Mouse (Mus musculus) lung, embryonic 16.5 days (tissue): ENCODE measurements around the gene Slc2a12. TPM values are rescaled to one million over a fixed set of nuclear protein-coding genes. Genes with fewer than 3 reads are reported as not detected.

ENCODE experiments used
- ATAC-seq: fragments of 200-750 bp; cut with Nextera tagmentation; 2 replicates; pipeline ENCODE4 v1.8.0; 2017; ENCODE audit warnings: low read depth, mild to moderate bottlenecking, moderate library complexity
- H3K27ac ChIP-seq: fragments of 300-500 bp; sonication (generic); 2 replicates; pipeline ENCODE4 v1.5.1; 2014; ENCODE audit warnings: mild to moderate bottlenecking, control low read depth, low read length
- H3K27me3 ChIP-seq: fragments of 300-500 bp; sonication (generic); 2 replicates; pipeline ENCODE4 v1.6.1; 2014; ENCODE audit warnings: low read depth, low read length, mixed read lengths; ENCODE audit not compliant: control insufficient read depth, insufficient read depth
- H3K36me3 ChIP-seq: fragments of 300-500 bp; sonication (generic); 2 replicates; pipeline ENCODE4 v1.6.1; 2014; ENCODE audit warnings: low read length; ENCODE audit not compliant: control insufficient read depth, insufficient read depth
- H3K4me1 ChIP-seq: fragments of 300-500 bp; sonication (generic); replicated peaks from 2 replicates; pipeline ENCODE4 v1.6.1; 2014; ENCODE audit warnings: low read length, mixed read lengths; ENCODE audit not compliant: control insufficient read depth, insufficient read depth
- H3K4me2 ChIP-seq: fragments of 300-500 bp; sonication (generic); 2 replicates; pipeline ENCODE4 v1.6.1; 2014; ENCODE audit warnings: low read depth, low read length, control low read depth
- H3K4me3 ChIP-seq: fragments of 300-500 bp; sonication (generic); 2 replicates; pipeline ENCODE4 v1.5.1; 2014; ENCODE audit warnings: mild to moderate bottlenecking, low read length, control low read depth
- H3K9ac ChIP-seq: fragments of 300-500 bp; sonication (generic); 2 replicates; pipeline ENCODE4 v1.6.1; 2014; ENCODE audit warnings: low read length, control low read depth
- H3K9me3 ChIP-seq: fragments of 300-500 bp; sonication (generic); 2 replicates; pipeline ENCODE4 v1.6.1; 2016; ENCODE audit warnings: low read length; ENCODE audit not compliant: control insufficient read depth
- WGBS: fragments of 180-500 bp; shearing (Covaris S2); extraction: QIAGEN DNeasy Blood & Tissue Kit; methylation state at CpG from one replicate; pipeline ENCODE4 v1.1.7; 2014; 5-methylcytosine and 5-hydroxymethylcytosine counted together
- polyA plus RNA-seq: library from polyadenylated mRNA; unstranded; fragments of >200 nt; fragmentation: Nextera tagmentation; extraction: Ambion mirVana; gene quantifications from 2 replicates; pipeline ENCODE4 v1.2.1, GENCODE M21; 2015

Slc2a12 gene
- polyA plus RNA-seq, 1 experiment from 2014 or later = 1.5 TPM

GRCm38 (mm10) chr10:22714520-22714919 is 69.7 kb downstream of the Slc2a12 start:
- Histone ChIP-seq H3K4me1 (0 out of 2 replicates have a peak, but pooled peaks cover 3% of the 10 kb centered on the region), H3K9me3 (no peaks in the 10 kb centered on the region), H3K27me3 (no peaks in the 10 kb centered on the region), H3K9ac (no peak overlapping the region), H3K36me3 (no peaks in the 10 kb centered on the region; the same call in 1 of the 2 replicates), H3K27ac (no peak overlapping the region), H3K4me3 (no peak overlapping the region), H3K4me2 (no peak overlapping the region)
- WGBS = 57% methylated on average over 4 of the region's 4 CpGs
- no peak for ATAC-seq

- no peaks in the 10 kb centered on the region for H3K9me3 ChIP-seq
- H3K4me3 ChIP-seq = no peak overlapping the region
- H3K4me2 ChIP-seq = no peak overlapping the region
- ATAC-seq = no peak
- no peaks in the 10 kb centered on the region; the same call in 1 of the 2 replicates for H3K4me1 ChIP-seq
- no peak overlapping the region for H3K9ac ChIP-seq
- no peaks in the 10 kb centered on the region for H3K27me3 ChIP-seq
- no peaks in the 10 kb centered on the region for H3K36me3 ChIP-seq
- H3K27ac ChIP-seq = no peak overlapping the region
- WGBS = 56% methylated on average over 4 of the region's 4 CpGs
These were observed 73.7 kb downstream of the Slc2a12 start for GRCm38 (mm10) chr10:22718475-22718874.

GRCm38 (mm10) chr10:22720781-22721529 is 76.1 kb downstream of the Slc2a12 start:
- Histone ChIP-seq H3K9me3 (no peaks in the 10 kb centered on the region), H3K9ac (no peak overlapping the region), H3K4me1 (no peaks in the 10 kb centered on the region; the same call in 1 of the 2 replicates), H3K4me3 (no peak overlapping the region), H3K27me3 (no peaks in the 10 kb centered on the region), H3K36me3 (no peaks in the 10 kb centered on the region), H3K4me2 (no peak overlapping the region), H3K27ac (no peak overlapping the region)
- no peak for ATAC-seq
- WGBS = 90% methylated on average over 5 of the region's 5 CpGs

- H3K36me3 ChIP-seq = no peaks in the 10 kb centered on the region
- H3K9ac ChIP-seq = no peak overlapping the region
- H3K4me1 ChIP-seq = peaks cover 11% of the 10 kb centered on the region
- H3K27ac ChIP-seq = no peak overlapping the region
- no peak for ATAC-seq
- H3K4me2 ChIP-seq = no peak overlapping the region
- H3K27me3 ChIP-seq = no peaks in the 10 kb centered on the region
- 49% methylated on average over 4 of the region's 4 CpGs for WGBS
- no peak overlapping the region for H3K4me3 ChIP-seq
- H3K9me3 ChIP-seq = no peaks in the 10 kb centered on the region
These were observed 80.4 kb downstream of the Slc2a12 start for GRCm38 (mm10) chr10:22725166-22725565.

- WGBS = 87% methylated on average over 7 of the region's 7 CpGs
These were observed 81.5 kb downstream of the Slc2a12 start for GRCm38 (mm10) chr10:22726295-22726694.

GRCm38 (mm10) chr10:22728257-22728656 is 83.4 kb downstream of the Slc2a12 start:
- Histone ChIP-seq H3K4me2 (no peak overlapping the region), H3K27me3 (no peaks in the 10 kb centered on the region), H3K9me3 (no peaks in the 10 kb centered on the region), H3K4me1 (peaks cover 13% of the 10 kb centered on the region), H3K4me3 (no peak overlapping the region), H3K9ac (no peak overlapping the region), H3K36me3 (no peaks in the 10 kb centered on the region), H3K27ac (no peak overlapping the region)
- WGBS = 72% methylated on average over 1 of the region's 1 CpGs
- no peak for ATAC-seq

More at GRCm38 (mm10) chr10:22726295-22726694, 81.5 kb downstream of the Slc2a12 start:
- no peaks in the 10 kb centered on the region for H3K36me3 ChIP-seq
- H3K4me1 ChIP-seq = peaks cover 13% of the 10 kb centered on the region
- H3K4me3 ChIP-seq = no peak overlapping the region
- no peak for ATAC-seq
- no peaks in the 10 kb centered on the region for H3K27me3 ChIP-seq
- H3K4me2 ChIP-seq = no peak overlapping the region
- H3K27ac ChIP-seq = no peak overlapping the region
- no peak overlapping the region for H3K9ac ChIP-seq
- no peaks in the 10 kb centered on the region for H3K9me3 ChIP-seq

GRCm38 (mm10) chr10:22730266-22730991 is 85.6 kb downstream of the Slc2a12 start:
- ATAC-seq = peak; percentile 67
- H3K27me3 ChIP-seq = no peaks in the 10 kb centered on the region

GRCm38 (mm10) chr10:22730992-22731271 is 86.1 kb downstream of the Slc2a12 start:
- H3K9ac ChIP-seq = peak overlapping the region; percentile 99
- H3K36me3 ChIP-seq = no peaks in the 10 kb centered on the region
- peak; percentile 49; the same call in 1 of the 2 replicates for ATAC-seq
- no peaks in the 10 kb centered on the region for H3K27me3 ChIP-seq
- H3K9me3 ChIP-seq = no peaks in the 10 kb centered on the region
- peak overlapping the region; percentile 93 for H3K4me2 ChIP-seq
- under 1% methylated on average over 22 of the region's 33 CpGs for WGBS
- H3K4me3 ChIP-seq = peak overlapping the region; percentile 98
- H3K4me1 ChIP-seq = peaks cover 13% of the 10 kb centered on the region
- H3K27ac ChIP-seq = peak overlapping the region; percentile 76

More at GRCm38 (mm10) chr10:22730266-22730991, 85.6 kb downstream of the Slc2a12 start:
- Histone ChIP-seq H3K27ac (peak overlapping the region; percentile 76), H3K9ac (peak overlapping the region; percentile 99), H3K36me3 (no peaks in the 10 kb centered on the region), H3K4me3 (peak overlapping the region; percentile 98), H3K4me2 (peak overlapping the region; percentile 93), H3K9me3 (no peaks in the 10 kb centered on the region), H3K4me1 (peaks cover 13% of the 10 kb centered on the region)
- under 1% methylated on average over 38 of the region's 39 CpGs for WGBS

- peak within 1 kb of the TSS; percentile 97 for H3K4me2 ChIP-seq
- H3K27ac ChIP-seq = peak within 1 kb of the TSS; percentile 92
- H3K4me1 ChIP-seq = peaks cover 13% of the 10 kb centered on the region
- WGBS = under 1% methylated on average over 67 of the region's 77 CpGs
- no peaks in the 10 kb centered on the region for H3K27me3 ChIP-seq
- peak within 1 kb of the TSS; percentile 99 for H3K9ac ChIP-seq
- H3K4me3 ChIP-seq = peak within 1 kb of the TSS; percentile 98
- H3K36me3 ChIP-seq = no peaks in the 10 kb centered on the region
- ATAC-seq = peak; percentile 99
- no peaks in the 10 kb centered on the region for H3K9me3 ChIP-seq
These were observed 86.7 kb downstream of the Slc2a12 start, which contains the start of gene Tbpl1 for GRCm38 (mm10) chr10:22731272-22732093. Gene Tbpl1, minus strand, starts transcription at chr10:22731938.
